Mouse (Mus musculus): ENCODE data around the gene Crb2.

Crb2 gene

DNA sequence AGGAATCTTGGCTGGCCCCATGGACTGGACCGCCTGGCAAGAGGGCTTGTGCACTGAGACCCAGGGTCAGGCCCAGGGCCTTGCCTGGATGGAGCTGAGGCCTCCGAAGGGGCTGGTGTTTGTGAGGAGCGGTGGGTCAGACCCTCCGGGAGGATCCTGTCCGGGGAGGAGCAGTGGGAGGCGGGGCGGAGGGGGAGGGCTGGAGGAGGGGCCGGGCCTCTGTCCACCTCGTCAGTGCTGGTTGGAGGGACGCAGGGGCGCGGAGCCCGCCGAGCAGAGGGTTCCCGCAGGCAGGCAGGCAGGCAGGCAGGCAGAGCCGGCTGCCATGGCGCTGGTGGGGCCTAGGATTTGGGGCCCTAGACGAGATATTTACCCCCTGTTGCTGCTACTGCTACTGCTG lies at the start of gene Crb2:
Crb2 (plus strand) TSS at position 234 of the 400 bp plus-strand sequence.
- DNase-seq: no peak

- no peak for DNase-seq
Measured at GRCm38 (mm10) chr2:37731241-37731801, 44.7 kb upstream of the Crb2 start.

DNA sequence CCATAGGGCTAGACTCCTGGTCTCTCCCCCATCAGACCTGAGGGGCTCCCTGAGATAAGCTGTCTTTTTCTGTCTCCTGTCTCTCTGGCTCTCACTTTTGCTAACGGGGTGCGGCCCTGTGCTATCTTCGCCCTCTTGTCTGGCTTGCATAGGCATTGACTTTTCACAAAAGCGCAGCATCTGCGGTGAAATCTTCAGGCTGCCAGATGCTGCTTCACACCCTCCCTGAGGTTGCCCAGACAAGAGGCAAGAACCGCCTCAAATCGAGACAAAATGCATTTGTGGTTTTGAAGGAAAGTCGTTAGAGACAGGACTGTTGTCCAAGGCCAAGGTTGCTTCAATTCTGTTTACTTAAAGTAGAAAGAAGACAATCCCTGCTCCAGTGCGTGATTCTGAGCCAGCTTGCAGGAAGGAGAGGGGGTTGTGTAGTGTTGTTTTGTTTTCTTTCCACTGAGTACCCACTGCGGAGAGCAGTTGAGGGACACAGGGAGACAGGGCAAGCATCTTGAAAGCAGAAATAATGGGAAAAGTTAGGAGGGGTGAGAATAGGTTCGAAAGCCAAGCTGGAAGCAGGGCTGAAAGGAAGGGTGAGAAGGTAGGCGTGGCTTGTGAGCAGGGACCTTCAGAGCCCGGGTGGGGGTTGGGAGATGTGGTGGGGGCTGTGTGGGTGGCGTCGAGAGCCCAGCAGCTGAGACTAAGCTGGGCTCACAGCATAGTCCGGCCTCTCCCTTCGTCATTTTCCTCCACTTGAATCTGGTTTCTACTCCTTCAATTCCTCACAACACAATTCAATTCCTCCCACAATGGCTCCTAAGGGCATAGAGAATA lies 40.9 kb upstream of the Crb2 start:
- peak; percentile 37 for DNase-seq

DNA sequence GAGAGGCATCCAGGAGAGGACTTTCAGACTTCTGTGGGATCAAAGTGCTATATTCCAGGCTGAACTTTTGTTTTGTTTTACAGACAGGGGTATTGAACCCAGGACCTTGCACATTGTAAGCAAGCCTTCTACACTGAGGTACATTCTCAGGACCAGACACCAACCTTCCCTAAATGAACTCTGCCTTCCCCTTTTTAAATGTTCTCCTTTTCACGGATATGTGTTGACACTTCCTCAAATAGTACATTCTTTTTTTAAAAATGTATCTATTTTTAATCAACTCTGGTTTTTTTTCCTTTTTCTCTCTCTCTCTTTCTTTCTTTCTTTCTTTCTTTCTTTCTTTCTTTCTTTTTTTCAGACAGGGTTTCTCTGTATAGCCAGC lies 40.3 kb upstream of the Crb2 start:
- DNase-seq: no peak

DNA sequence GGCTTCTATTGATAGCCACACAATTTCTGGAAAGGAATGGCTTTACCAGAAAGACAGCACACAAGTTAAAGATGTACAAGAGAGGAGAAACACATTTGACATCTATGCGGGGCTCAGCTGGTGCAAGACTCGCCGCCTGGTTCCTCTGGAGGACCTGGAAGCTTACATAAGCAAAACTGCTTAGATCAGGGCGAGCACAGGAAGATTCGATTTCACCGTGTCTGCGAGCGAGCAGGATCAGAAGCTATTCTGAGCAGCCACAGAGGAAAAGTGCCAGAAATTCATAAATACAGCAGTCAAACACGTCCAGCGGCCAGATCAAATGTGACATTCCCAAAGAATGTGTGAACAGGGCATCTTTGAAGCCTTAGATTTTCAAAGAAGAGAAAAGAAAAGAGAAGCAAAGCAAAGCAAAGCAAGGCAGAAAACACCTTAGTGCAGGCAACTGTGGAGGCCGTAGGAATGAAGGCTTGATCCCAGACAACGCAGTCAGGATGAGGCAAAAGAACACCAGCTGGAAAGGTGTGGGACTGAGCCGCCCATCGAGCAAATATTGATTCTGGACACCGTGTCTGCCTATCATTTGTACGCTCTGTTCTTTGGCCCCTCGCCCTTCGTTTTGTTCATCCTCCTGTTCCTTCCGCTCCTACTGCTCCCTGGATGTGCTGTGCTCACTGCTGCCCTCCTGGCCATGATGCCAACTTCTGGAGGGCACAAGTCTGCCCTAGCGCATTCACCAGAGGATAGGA lies 34.1 kb upstream of the Crb2 start:
- no peak for DNase-seq

DNA sequence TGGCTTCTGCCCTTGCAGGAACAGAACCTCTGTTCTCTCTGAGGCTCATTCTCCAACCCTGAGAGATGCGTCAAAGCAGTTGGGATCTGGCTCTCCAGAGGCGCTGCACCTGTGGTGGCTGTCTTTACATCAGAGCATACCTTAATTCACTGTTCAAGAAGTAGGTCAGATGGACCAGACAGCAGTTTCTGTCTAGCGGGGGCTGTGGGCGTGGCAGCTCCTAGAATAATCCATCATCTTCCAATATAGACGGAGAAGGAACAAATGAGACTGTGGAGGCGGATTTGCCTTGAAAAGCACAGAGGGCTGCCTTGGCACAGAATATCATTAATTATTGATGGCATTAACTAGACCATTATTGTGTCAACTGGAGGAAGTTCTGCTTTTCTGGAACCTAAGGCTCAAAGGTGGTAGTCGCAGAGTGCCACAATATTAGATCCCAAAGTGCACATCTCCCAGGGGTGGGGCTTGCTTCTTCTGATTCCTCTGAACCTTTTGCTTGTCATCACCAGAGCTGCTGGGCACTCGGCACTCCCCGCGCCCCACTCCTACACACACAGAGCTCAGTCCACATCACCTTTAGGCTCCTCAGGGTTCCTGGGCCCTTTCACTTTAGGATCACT lies 31.2 kb upstream of the Crb2 start:
- DNase-seq: no peak

- no peak for DNase-seq
Measured at GRCm38 (mm10) chr2:37746293-37747049, 29.6 kb upstream of the Crb2 start.

GRCm38 (mm10) chr2:37747909-37748308 lies 28.1 kb upstream of the Crb2 start:
- DNase-seq: no peak

DNA sequence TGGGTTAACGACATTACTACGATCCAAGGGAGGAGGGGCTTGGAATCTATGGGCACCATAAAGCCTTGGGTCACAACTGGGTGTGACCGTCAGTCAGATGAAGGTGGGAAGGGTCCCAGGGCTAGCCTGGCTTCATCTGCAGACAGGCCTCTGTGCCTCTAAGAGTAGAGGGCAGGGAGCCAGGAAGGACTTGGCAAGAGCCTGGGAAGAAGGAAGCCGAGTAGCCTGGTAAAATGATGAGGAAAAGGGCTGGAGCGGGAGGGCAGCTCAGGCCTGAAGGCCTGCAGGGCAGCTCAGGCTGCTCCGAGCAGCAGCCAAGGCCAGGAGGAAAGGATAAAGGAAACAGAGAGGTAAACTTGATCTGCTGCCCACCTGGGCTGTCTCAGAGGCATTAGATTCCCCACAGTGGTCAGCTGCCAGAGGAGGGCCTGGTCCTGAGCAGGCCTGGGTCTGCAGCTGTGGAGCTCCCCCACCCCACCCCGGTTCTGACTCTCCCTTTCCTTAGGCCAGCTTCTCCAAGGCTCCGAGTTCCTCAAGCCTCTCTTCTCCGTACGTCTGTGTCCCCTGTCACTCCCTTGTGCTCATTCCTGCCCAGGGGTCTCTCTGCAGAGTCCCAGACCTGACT lies 27.5 kb upstream of the Crb2 start:
- peak; percentile 44 for DNase-seq

GRCm38 (mm10) chr2:37749323-37749722 lies 26.7 kb upstream of the Crb2 start:
- DNase-seq: no peak

GRCm38 (mm10) chr2:37751114-37751513 lies 24.9 kb upstream of the Crb2 start:
- no peak for DNase-seq

GRCm38 (mm10) chr2:37756220-37756930 lies 19.7 kb upstream of the Crb2 start:
- DNase-seq: no peak

GRCm38 (mm10) chr2:37757016-37757415 lies 19.0 kb upstream of the Crb2 start:
- DNase-seq: no peak

DNA sequence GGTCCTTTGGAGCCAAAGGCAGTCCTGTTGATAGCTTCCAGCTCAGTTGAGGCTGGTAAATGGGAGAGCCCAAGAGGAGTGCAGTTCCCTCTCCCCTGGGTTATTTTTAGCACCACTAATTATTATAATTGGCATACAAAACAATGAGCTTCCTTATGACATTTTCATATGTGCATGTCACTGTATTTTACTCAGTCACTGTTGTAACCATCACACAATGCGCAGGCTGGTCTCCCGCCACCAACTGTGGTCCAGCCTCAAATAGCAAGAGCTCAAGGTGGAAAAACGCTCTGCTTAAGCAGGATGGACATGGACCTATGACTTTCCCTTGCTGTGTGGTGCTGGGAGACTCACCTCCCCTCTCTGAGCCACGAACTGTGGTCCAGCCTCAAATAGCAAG lies 18.3 kb upstream of the Crb2 start:
- no peak for DNase-seq

DNA sequence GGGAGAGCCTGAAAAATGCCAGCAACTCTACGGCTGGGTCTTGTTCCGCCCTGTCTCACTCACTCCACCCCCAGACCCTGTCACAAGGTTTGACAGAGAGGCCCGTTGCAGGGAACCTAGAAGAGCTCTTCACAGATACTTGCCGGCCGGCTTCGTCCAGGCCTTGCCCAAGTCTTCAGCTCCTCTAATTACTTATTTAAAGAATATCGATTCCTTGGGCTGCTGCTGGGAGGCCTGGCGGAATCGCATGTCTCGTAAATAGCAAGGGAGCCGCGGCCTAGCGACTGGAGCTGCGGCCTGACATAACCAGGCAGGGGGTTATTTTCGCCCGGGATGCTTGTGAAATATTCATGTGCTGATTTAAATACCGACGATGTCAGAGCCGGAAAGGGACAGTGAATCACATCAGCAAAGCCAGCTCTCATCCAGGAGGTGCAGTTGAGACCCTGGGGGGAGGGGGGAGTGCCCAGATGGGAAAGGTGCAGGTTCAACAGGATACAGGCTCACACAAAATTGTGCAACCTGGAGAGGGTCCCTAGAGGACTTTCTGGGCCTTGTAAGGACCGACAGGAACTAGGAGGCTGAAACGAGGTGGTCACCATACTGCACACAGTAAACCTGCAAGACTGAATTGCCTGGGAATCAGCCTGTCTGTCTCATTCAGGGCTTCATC lies 17.6 kb upstream of the Crb2 start:
- no peak for DNase-seq

GRCm38 (mm10) chr2:37760633-37761032 lies 15.4 kb upstream of the Crb2 start:
- DNase-seq: no peak

GRCm38 (mm10) chr2:37763638-37764037 lies 12.4 kb upstream of the Crb2 start:
- no peak for DNase-seq

GRCm38 (mm10) chr2:37764514-37764913 lies 11.5 kb upstream of the Crb2 start:
- DNase-seq: no peak

GRCm38 (mm10) chr2:37765082-37765483 lies 11.0 kb upstream of the Crb2 start:
- peak; percentile 46 for DNase-seq

DNA sequence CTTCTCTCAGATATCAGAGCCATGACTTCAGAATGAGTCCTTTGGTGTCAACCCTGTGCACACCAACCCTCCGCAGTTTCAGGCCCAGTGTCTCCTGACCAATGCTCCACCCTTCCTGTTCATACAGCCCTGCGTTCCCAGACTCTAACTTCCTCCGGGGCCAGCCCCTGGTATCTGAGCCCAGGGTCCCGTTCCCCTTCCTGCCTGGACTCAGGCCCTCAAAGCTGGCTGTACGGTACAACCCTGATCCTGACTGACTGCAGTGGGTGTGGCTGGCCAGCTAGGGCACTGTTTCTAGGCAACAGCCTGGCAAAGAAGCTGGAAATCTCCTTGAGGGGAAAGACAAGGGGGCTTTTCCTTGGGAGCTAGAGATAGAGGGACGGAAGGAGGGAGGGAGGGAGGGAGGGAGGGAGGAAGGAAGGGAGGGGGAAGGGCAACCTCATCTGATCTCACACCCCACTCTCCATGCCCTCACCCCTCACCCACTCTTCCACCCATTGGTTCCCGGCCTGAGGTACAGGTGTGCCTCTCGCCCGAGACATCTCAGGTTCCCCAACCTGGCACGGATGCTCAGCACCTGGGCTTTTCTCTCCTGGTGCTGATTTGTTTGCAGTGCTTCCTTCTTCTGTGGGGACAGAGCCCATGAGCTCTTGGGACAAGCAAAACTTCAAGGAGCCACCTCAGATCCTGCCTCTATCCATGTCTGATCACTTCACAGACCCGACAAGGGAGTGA lies 9.9 kb upstream of the Crb2 start:
- DNase-seq: no peak
